Mouse (Mus musculus) ES-Bruce4 (cell line): ENCODE results near the gene 2310022A10Rik. TPM values are rescaled to one million over a fixed set of nuclear protein-coding genes. Genes with fewer than 3 reads are reported as not detected.

Experiments
- H3K27ac ChIP-seq: 2 replicates; pipeline ENCODE4 v1.5.1; 2012; ENCODE audit warnings: low read length, inconsistent platforms; ENCODE audit not compliant: insufficient read depth
- H3K27me3 ChIP-seq: 2 replicates; pipeline ENCODE4 v1.6.1; 2012; ENCODE audit warnings: mild to moderate bottlenecking, low read length, inconsistent platforms; ENCODE audit not compliant: control insufficient read depth, poor library complexity, insufficient read depth, severe bottlenecking
- H3K36me3 ChIP-seq: 2 replicates; pipeline ENCODE4 v1.6.1; 2012; ENCODE audit warnings: inconsistent platforms, mild to moderate bottlenecking, low read length, moderate library complexity; ENCODE audit not compliant: control insufficient read depth, poor library complexity, insufficient read depth, severe bottlenecking
- H3K4me1 ChIP-seq: one replicate; pipeline ENCODE4 v1.8.1; 2011; ENCODE audit warnings: low read length; ENCODE audit not compliant: control insufficient read depth, insufficient read depth
- H3K4me3 ChIP-seq: 2 replicates; pipeline ENCODE4 v1.5.1; 2011; ENCODE audit warnings: low read depth, mild to moderate bottlenecking, low read length
- H3K9ac ChIP-seq: 2 replicates; pipeline ENCODE4 v1.6.1; 2012; ENCODE audit warnings: low read depth, mild to moderate bottlenecking, inconsistent platforms; ENCODE audit not compliant: poor library complexity, severe bottlenecking
- H3K9me3 ChIP-seq: replicated peaks from 2 replicates; pipeline ENCODE4 v1.6.1; 2012; ENCODE audit warnings: mild to moderate bottlenecking, low read length, inconsistent platforms; ENCODE audit not compliant: control insufficient read depth, poor library complexity, insufficient read depth, severe bottlenecking
- CTCF ChIP-seq: IDR thresholded peaks from one replicate; pipeline ENCODE4 v1.8.1; 2011; ENCODE audit warnings: low read depth, low read length
- EP300 ChIP-seq: IDR thresholded peaks from 2 replicates; pipeline ENCODE4 v1.6.1; 2011; ENCODE audit warnings: low read depth, low read length; ENCODE audit not compliant: insufficient read depth
- POLR2A ChIP-seq: IDR thresholded peaks from one replicate; pipeline ENCODE4 v1.8.1; 2011; ENCODE audit warnings: low read length; ENCODE audit not compliant: insufficient read depth
- polyA plus RNA-seq: library from polyadenylated mRNA; stranded (reverse); fragments of >200 nt; gene quantifications from 2 replicates; pipeline ENCODE4 v1.2.4, GENCODE M21; 2011; ENCODE audit warnings: low read depth; ENCODE audit not compliant: missing spikeins, insufficient read depth, insufficient read length

Gene 2310022A10Rik
- polyA plus RNA-seq, 1 experiment: 36.7 TPM

- Histone ChIP-seq H3K9ac (no peak overlapping the region), H3K9me3 (no peaks in the 10 kb centered on the region), H3K4me3 (no peak overlapping the region), H3K27me3 (no peaks in the 10 kb centered on the region), H3K4me1 (peaks cover 1% of the 10 kb centered on the region), H3K36me3 (peaks cover 10% of the 10 kb centered on the region), H3K27ac (no peak overlapping the region)
- TF ChIP-seq EP300: no peak
- TF ChIP-seq POLR2A: no peak
- no peak for TF ChIP-seq CTCF
These were observed 16.4 kb upstream of the 2310022A10Rik start for GRCm38 (mm10) chr7:27536618-27537017.

- no peaks in the 10 kb centered on the region for H3K27me3 ChIP-seq
- TF ChIP-seq EP300: no peak
- TF ChIP-seq CTCF: no peak
- TF ChIP-seq POLR2A: no peak
- no peaks in the 10 kb centered on the region for H3K9me3 ChIP-seq
- H3K36me3 ChIP-seq: peaks cover 7% of the 10 kb centered on the region
- no peak overlapping the region for H3K4me3 ChIP-seq
- H3K4me1 ChIP-seq: no peaks in the 10 kb centered on the region
- H3K27ac ChIP-seq: no peak overlapping the region; the same call in 1 of the 2 replicates
- no peak overlapping the region for H3K9ac ChIP-seq
These were observed 15.0 kb upstream of the 2310022A10Rik start for GRCm38 (mm10) chr7:27537998-27538397.

- no peaks in the 10 kb centered on the region for H3K9me3 ChIP-seq
- no peak overlapping the region for H3K27ac ChIP-seq
- H3K36me3 ChIP-seq: peaks cover 7% of the 10 kb centered on the region
- H3K9ac ChIP-seq: no peak overlapping the region
- no peaks in the 10 kb centered on the region for H3K27me3 ChIP-seq
- TF ChIP-seq EP300: no peak
- TF ChIP-seq POLR2A: no peak
- TF ChIP-seq CTCF: no peak
- no peak overlapping the region for H3K4me3 ChIP-seq
- H3K4me1 ChIP-seq: no peaks in the 10 kb centered on the region
These were observed 14.2 kb upstream of the 2310022A10Rik start for GRCm38 (mm10) chr7:27538797-27539196.

- no peak overlapping the region for H3K27ac ChIP-seq
- no peaks in the 10 kb centered on the region for H3K4me1 ChIP-seq
- H3K9ac ChIP-seq: no peak overlapping the region
- H3K36me3 ChIP-seq: peaks cover 7% of the 10 kb centered on the region
- H3K9me3 ChIP-seq: no peaks in the 10 kb centered on the region
- no peak overlapping the region for H3K4me3 ChIP-seq
- no peaks in the 10 kb centered on the region for H3K27me3 ChIP-seq
- no peak for TF ChIP-seq POLR2A
- TF ChIP-seq EP300: no peak
- TF ChIP-seq CTCF: no peak
These were observed 12.5 kb upstream of the 2310022A10Rik start for GRCm38 (mm10) chr7:27540521-27540920.

GRCm38 (mm10) chr7:27540935-27541334 is 12.1 kb upstream of the 2310022A10Rik start:
- Histone ChIP-seq H3K36me3 (peaks cover 3% of the 10 kb centered on the region), H3K4me1 (no peaks in the 10 kb centered on the region), H3K27me3 (no peaks in the 10 kb centered on the region), H3K27ac (no peak overlapping the region), H3K9ac (no peak overlapping the region), H3K4me3 (no peak overlapping the region), H3K9me3 (no peaks in the 10 kb centered on the region)
- TF ChIP-seq POLR2A: no peak
- TF ChIP-seq CTCF: no peak
- TF ChIP-seq EP300: no peak

GRCm38 (mm10) chr7:27541431-27541830 is 11.6 kb upstream of the 2310022A10Rik start:
- Histone ChIP-seq H3K27me3 (no peaks in the 10 kb centered on the region), H3K36me3 (no peaks in the 10 kb centered on the region; the same call in 1 of the 2 replicates), H3K27ac (no peak overlapping the region), H3K4me3 (no peak overlapping the region; the same call in 1 of the 2 replicates), H3K9me3 (no peaks in the 10 kb centered on the region), H3K4me1 (no peaks in the 10 kb centered on the region), H3K9ac (peak overlapping the region; percentile 40; the same call in 1 of the 2 replicates)
- TF ChIP-seq EP300 (no peak), POLR2A (no peak), CTCF (no peak)
